Mouse (Mus musculus) embryonic facial prominence, embryonic 13.5 days (tissue): ENCODE data around the gene Fkrp. TPM values are rescaled to one million over a fixed set of nuclear protein-coding genes. Genes with fewer than 3 reads are reported as not detected.

Experiments used
- ATAC-seq: fragments of 200-750 bp; cut with Nextera tagmentation; 2 replicates; pipeline ENCODE4 v1.8.0; 2017; ENCODE audit warnings: low read depth; ENCODE audit not compliant: insufficient number of reproducible peaks, insufficient read depth, low FRiP score, low TSS enrichment
- H3K27ac ChIP-seq: fragments of 300-500 bp; sonication (generic); 2 replicates; pipeline ENCODE4 v1.5.1; 2015; ENCODE audit warnings: moderate library complexity, mild to moderate bottlenecking, inconsistent platforms
- H3K27me3 ChIP-seq: fragments of 300-500 bp; sonication (generic); 2 replicates; pipeline ENCODE4 v1.6.1; 2015; ENCODE audit warnings: mild to moderate bottlenecking, inconsistent platforms
- H3K36me3 ChIP-seq: fragments of 300-500 bp; sonication (generic); 2 replicates; pipeline ENCODE4 v1.6.1; 2015; ENCODE audit warnings: mild to moderate bottlenecking, inconsistent platforms
- H3K4me1 ChIP-seq: fragments of 300-500 bp; sonication (generic); 2 replicates; pipeline ENCODE4 v1.6.1; 2015; ENCODE audit warnings: inconsistent platforms
- H3K4me2 ChIP-seq: fragments of 300-500 bp; sonication (generic); 2 replicates; pipeline ENCODE4 v1.6.1; 2015; ENCODE audit warnings: moderate library complexity, mild to moderate bottlenecking, inconsistent platforms
- H3K4me3 ChIP-seq: fragments of 300-500 bp; sonication (generic); 2 replicates; pipeline ENCODE4 v1.5.1; 2015; ENCODE audit warnings: mild to moderate bottlenecking, inconsistent platforms
- H3K9ac ChIP-seq: fragments of 300-500 bp; sonication (generic); 2 replicates; pipeline ENCODE4 v1.6.1; 2015; ENCODE audit warnings: mild to moderate bottlenecking, inconsistent platforms
- H3K9me3 ChIP-seq: fragments of 300-500 bp; sonication (generic); 2 replicates; pipeline ENCODE4 v1.6.1; 2016; ENCODE audit warnings: inconsistent platforms
- whole genome bisulfite sequencing: fragments of 180-500 bp; shearing (Covaris S2); methylation state at CpG from one replicate; pipeline ENCODE4 v1.1.7; 2015; ENCODE audit warnings: mixed read lengths; 5-methylcytosine and 5-hydroxymethylcytosine counted together
- polyA plus RNA-seq: library from polyadenylated mRNA; unstranded; fragments of >200 nt; fragmentation: Nextera tagmentation; extraction: Ambion mirVana; gene quantifications from 2 replicates; pipeline ENCODE4 v1.2.1, GENCODE M21; 2015

The Fkrp gene
- polyA plus RNA-seq, 1 experiment from 2014 or later, result 26.8 TPM

DNA sequence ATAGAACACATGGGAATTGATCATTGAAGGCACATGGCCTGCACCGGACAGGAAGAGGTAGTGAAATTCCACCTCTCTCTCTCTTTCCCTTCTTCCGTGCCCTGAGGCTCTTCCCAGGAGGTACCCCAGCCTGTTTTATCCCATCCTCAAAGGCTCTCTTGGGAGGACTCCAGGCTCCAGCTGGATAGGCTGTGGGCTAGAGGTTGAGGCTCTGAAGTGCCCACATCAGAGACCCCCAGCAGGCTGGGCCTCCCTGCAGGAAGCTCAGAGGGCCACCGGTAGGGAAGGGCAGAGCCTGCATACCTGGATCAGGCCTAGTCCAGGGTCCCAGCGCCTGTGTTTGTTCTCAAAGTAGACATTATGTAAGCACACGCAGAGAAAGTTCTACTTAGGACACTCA is 54.9 kb downstream of the Fkrp start:
- WGBS, result 37% methylated on average over 5 of the region's 5 CpGs
- H3K4me2 ChIP-seq, result no peak overlapping the region
- no peak overlapping the region for H3K9ac ChIP-seq
- H3K36me3 ChIP-seq, result no peaks in the 10 kb centered on the region
- no peaks in the 10 kb centered on the region for H3K27me3 ChIP-seq
- H3K4me3 ChIP-seq, result no peak overlapping the region
- no peak overlapping the region for H3K27ac ChIP-seq
- ATAC-seq, result no peak
- no peaks in the 10 kb centered on the region for H3K9me3 ChIP-seq
- peaks cover 16% of the 10 kb centered on the region for H3K4me1 ChIP-seq

DNA sequence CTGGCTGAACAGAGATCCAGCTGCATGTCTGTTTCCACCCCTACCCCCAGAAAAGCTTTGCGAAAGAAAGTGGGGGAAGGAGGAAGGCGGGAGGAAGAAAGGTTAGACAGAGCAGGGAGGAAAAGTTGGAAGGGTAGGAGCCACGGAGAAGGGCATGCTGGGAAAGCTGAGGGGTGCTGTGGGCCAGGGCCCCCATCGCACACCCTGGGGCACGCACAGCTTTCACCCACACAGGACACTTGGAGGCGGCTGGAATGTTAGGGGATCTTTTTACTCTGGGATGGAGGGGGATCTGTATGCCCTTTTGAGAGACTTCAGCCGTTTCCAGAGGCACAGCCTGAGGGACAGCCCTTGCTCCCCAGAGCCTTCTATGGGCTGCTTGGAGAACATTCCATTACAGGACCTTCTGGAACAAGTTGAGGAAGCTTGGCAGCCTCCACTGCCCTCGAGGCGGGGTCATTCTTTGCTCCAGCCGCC is 55.5 kb downstream of the Fkrp start:
- Histone ChIP-seq H3K4me1 (peaks cover 13% of the 10 kb centered on the region), H3K9me3 (no peaks in the 10 kb centered on the region), H3K4me2 (no peak overlapping the region), H3K4me3 (no peak overlapping the region), H3K27ac (no peak overlapping the region), H3K9ac (no peak overlapping the region), H3K36me3 (no peaks in the 10 kb centered on the region), H3K27me3 (no peaks in the 10 kb centered on the region)
- 32% methylated on average over 10 of the region's 10 CpGs for WGBS
- no peak for ATAC-seq

DNA sequence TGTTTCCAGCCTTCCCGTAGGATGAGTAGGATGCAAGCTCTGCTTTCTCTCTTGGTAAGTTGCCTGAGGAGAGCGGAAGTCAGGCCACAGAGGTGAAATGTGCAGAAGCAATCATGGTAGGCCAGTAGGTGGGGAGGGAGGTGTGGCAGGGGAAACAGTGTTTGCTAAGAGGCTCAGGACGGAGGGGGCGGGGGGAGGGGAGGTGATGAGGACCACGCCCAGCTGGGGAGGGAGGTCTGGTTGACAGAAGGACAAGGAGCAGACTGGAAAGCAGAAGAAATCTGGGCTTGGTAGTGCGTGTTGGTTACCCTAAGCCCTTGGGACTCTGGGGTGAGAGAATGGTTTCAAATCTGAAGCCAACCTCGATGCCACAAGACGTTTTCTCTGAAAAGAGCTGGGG is 56.2 kb downstream of the Fkrp start:
- WGBS, result 17% methylated on average over 8 of the region's 8 CpGs
- Histone ChIP-seq H3K36me3 (no peaks in the 10 kb centered on the region), H3K4me1 (peaks cover 13% of the 10 kb centered on the region), H3K27ac (no peak overlapping the region), H3K4me2 (no peak overlapping the region), H3K9ac (no peak overlapping the region), H3K9me3 (no peaks in the 10 kb centered on the region), H3K27me3 (no peaks in the 10 kb centered on the region), H3K4me3 (no peak overlapping the region)
- no peak for ATAC-seq

Other genes with a start within 250 kb of the Fkrp start
- 23.6 and 24.4 TPM in 2 replicates for gene Arhgap35, start 201.7 kb downstream of the Fkrp start, polyA plus RNA-seq
- gene Ceacam15, start 141.0 kb downstream of the Fkrp start, polyA plus RNA-seq, result not detected in 2 replicates
- not detected in 2 replicates for gene Ceacam9, start 94.8 kb downstream of the Fkrp start, polyA plus RNA-seq
- gene Ap2s1, start 78.3 kb downstream of the Fkrp start, polyA plus RNA-seq, result 272 and 278 TPM in 2 replicates
- 28.2 and 29.1 TPM in 2 replicates for gene Slc1a5, start 35.4 kb downstream of the Fkrp start, polyA plus RNA-seq
- gene Strn4, start 843 bp downstream of the Fkrp start, polyA plus RNA-seq, result 122 and 124 TPM in 2 replicates
- 20.5 and 20.8 TPM in 2 replicates for gene Prkd2, start 26.2 kb upstream of the Fkrp start, polyA plus RNA-seq
- 4.9 TPM in 2 replicates for gene Dact3, start 58.6 kb upstream of the Fkrp start, polyA plus RNA-seq
- gene Gng8, start 75.1 kb upstream of the Fkrp start, polyA plus RNA-seq, result 19.9 and 32.0 TPM in 2 replicates
- gene Ptgir, start 89.8 kb upstream of the Fkrp start, polyA plus RNA-seq, result 1.2 TPM in 2 replicates
- 104 and 111 TPM in 2 replicates for gene Calm3, start 107.4 kb upstream of the Fkrp start, polyA plus RNA-seq
- gene Pnmal2, start 128.0 kb upstream of the Fkrp start, polyA plus RNA-seq, result 10.5 and 10.9 TPM in 2 replicates
- gene Pnmal1, start 142.9 kb upstream of the Fkrp start, polyA plus RNA-seq, result 1.2 and 1.7 TPM in 2 replicates
- 0.18 and 0.25 TPM in 2 replicates for gene Gm42372, start 166.4 kb upstream of the Fkrp start, polyA plus RNA-seq
- 20.7 and 22.1 TPM in 2 replicates for gene Ccdc8, start 176.0 kb upstream of the Fkrp start, polyA plus RNA-seq
- gene Ppp5c, start 211.2 kb upstream of the Fkrp start, polyA plus RNA-seq, result 109 and 112 TPM in 2 replicates
- gene Hif3a, start 245.7 kb upstream of the Fkrp start, polyA plus RNA-seq, result 14.7 and 16.5 TPM in 2 replicates